Mouse (Mus musculus): ENCODE measurements around the gene Scnn1b. TPM values are rescaled to one million over a fixed set of nuclear protein-coding genes. Genes with fewer than 3 reads are reported as not detected.

The Scnn1b gene
- polyA plus RNA-seq, 1 experiment from 2014 or later: 0.49 TPM

- H3K4me2 ChIP-seq (ENCODE audit: low read length): no peak overlapping the region
- no peaks in the 10 kb centered on the region for H3K27me3 ChIP-seq (ENCODE audit: control insufficient read depth, insufficient read depth, low read depth, low read length)
- peaks cover 5% of the 10 kb centered on the region; the same call in 1 of the 2 replicates for H3K36me3 ChIP-seq (ENCODE audit: control insufficient read depth, insufficient read depth, low read length)
- H3K4me1 ChIP-seq (ENCODE audit: control insufficient read depth, insufficient read depth, low read length): no peaks in the 10 kb centered on the region
- H3K27ac ChIP-seq (ENCODE audit: low read length): no peak overlapping the region
- no peaks in the 10 kb centered on the region for H3K9me3 ChIP-seq (replicated peaks; ENCODE audit: control insufficient read depth, low read length, poor library complexity, severe bottlenecking)
- WGBS: 96% methylated on average over 2 of the region's 2 CpGs
- no peak for ATAC-seq
- no peak overlapping the region for H3K4me3 ChIP-seq (ENCODE audit: low read depth, low read length)
- H3K9ac ChIP-seq (ENCODE audit: low read depth, low read length): no peak overlapping the region
These were observed 77.5 kb downstream of the Scnn1b start for GRCm38 (mm10) chr7:121942371-121942770.

GRCm38 (mm10) chr7:121946196-121946595, 81.4 kb downstream of the Scnn1b start:
- H3K4me1 ChIP-seq (ENCODE audit: control insufficient read depth, insufficient read depth, low read length): no peaks in the 10 kb centered on the region
- no peaks in the 10 kb centered on the region for H3K9me3 ChIP-seq (replicated peaks; ENCODE audit: control insufficient read depth, low read length, poor library complexity, severe bottlenecking)
- ATAC-seq: no peak
- no peaks in the 10 kb centered on the region for H3K27me3 ChIP-seq (ENCODE audit: control insufficient read depth, insufficient read depth, low read depth, low read length)
- H3K36me3 ChIP-seq (ENCODE audit: control insufficient read depth, insufficient read depth, low read length): peaks cover 8% of the 10 kb centered on the region
- H3K9ac ChIP-seq (ENCODE audit: low read depth, low read length): no peak overlapping the region
- 87% methylated on average over 5 of the region's 5 CpGs for WGBS
- H3K4me2 ChIP-seq (ENCODE audit: low read length): no peak overlapping the region
- H3K4me3 ChIP-seq (ENCODE audit: low read depth, low read length): no peak overlapping the region
- no peak overlapping the region for H3K27ac ChIP-seq (ENCODE audit: low read length)

GRCm38 (mm10) chr7:121947513-121947912, 82.7 kb downstream of the Scnn1b start:
- no peak overlapping the region for H3K9ac ChIP-seq (ENCODE audit: low read depth, low read length)
- no peak overlapping the region for H3K27ac ChIP-seq (ENCODE audit: low read length)
- H3K4me3 ChIP-seq (ENCODE audit: low read depth, low read length): no peak overlapping the region
- H3K9me3 ChIP-seq (replicated peaks; ENCODE audit: control insufficient read depth, low read length, poor library complexity, severe bottlenecking): no peaks in the 10 kb centered on the region
- H3K27me3 ChIP-seq (ENCODE audit: control insufficient read depth, insufficient read depth, low read depth, low read length): no peaks in the 10 kb centered on the region
- no peak for ATAC-seq
- no peaks in the 10 kb centered on the region for H3K4me1 ChIP-seq (ENCODE audit: control insufficient read depth, insufficient read depth, low read length)
- no peak overlapping the region for H3K4me2 ChIP-seq (ENCODE audit: low read length)
- 73% methylated on average over 4 of the region's 4 CpGs for WGBS
- H3K36me3 ChIP-seq (ENCODE audit: control insufficient read depth, insufficient read depth, low read length): peaks cover 8% of the 10 kb centered on the region

GRCm38 (mm10) chr7:121954891-121955669, 90.2 kb downstream of the Scnn1b start:
- WGBS: 94% methylated on average over 11 of the region's 11 CpGs
- no peak overlapping the region for H3K4me3 ChIP-seq (ENCODE audit: low read depth, low read length)

GRCm38 (mm10) chr7:121955802-121956201, 91.0 kb downstream of the Scnn1b start:
- Histone ChIP-seq H3K27me3 (ENCODE audit: control insufficient read depth, insufficient read depth, low read depth, low read length) (no peaks in the 10 kb centered on the region), H3K27ac (ENCODE audit: low read length) (no peak overlapping the region), H3K4me1 (ENCODE audit: control insufficient read depth, insufficient read depth, low read length) (no peaks in the 10 kb centered on the region), H3K4me3 (ENCODE audit: low read depth, low read length) (no peak overlapping the region), H3K36me3 (ENCODE audit: control insufficient read depth, insufficient read depth, low read length) (peaks cover 13% of the 10 kb centered on the region), H3K9me3 (replicated peaks; ENCODE audit: control insufficient read depth, low read length, poor library complexity, severe bottlenecking) (no peaks in the 10 kb centered on the region), H3K9ac (ENCODE audit: low read depth, low read length) (no peak overlapping the region), H3K4me2 (ENCODE audit: low read length) (no peak overlapping the region)
- ATAC-seq: no peak
- 91% methylated on average over 12 of the region's 12 CpGs for WGBS

More at GRCm38 (mm10) chr7:121954891-121955669, 90.2 kb downstream of the Scnn1b start:
- H3K36me3 ChIP-seq (ENCODE audit: control insufficient read depth, insufficient read depth, low read length): peaks cover 13% of the 10 kb centered on the region
- no peaks in the 10 kb centered on the region for H3K9me3 ChIP-seq (replicated peaks; ENCODE audit: control insufficient read depth, low read length, poor library complexity, severe bottlenecking)
- H3K4me1 ChIP-seq (ENCODE audit: control insufficient read depth, insufficient read depth, low read length): no peaks in the 10 kb centered on the region
- no peaks in the 10 kb centered on the region for H3K27me3 ChIP-seq (ENCODE audit: control insufficient read depth, insufficient read depth, low read depth, low read length)
- no peak overlapping the region for H3K27ac ChIP-seq (ENCODE audit: low read length)
- ATAC-seq: no peak
- no peak overlapping the region for H3K9ac ChIP-seq (ENCODE audit: low read depth, low read length)
- H3K4me2 ChIP-seq (ENCODE audit: low read length): no peak overlapping the region

GRCm38 (mm10) chr7:121961913-121962570, 97.2 kb downstream of the Scnn1b start:
- ATAC-seq: no peak
- 93% methylated on average over 7 of the region's 7 CpGs for WGBS
- Histone ChIP-seq H3K27ac (ENCODE audit: low read length) (no peak overlapping the region), H3K36me3 (ENCODE audit: control insufficient read depth, insufficient read depth, low read length) (no peaks in the 10 kb centered on the region), H3K27me3 (ENCODE audit: control insufficient read depth, insufficient read depth, low read depth, low read length) (no peaks in the 10 kb centered on the region), H3K4me2 (ENCODE audit: low read length) (no peak overlapping the region), H3K9ac (ENCODE audit: low read depth, low read length) (no peak overlapping the region), H3K4me1 (ENCODE audit: control insufficient read depth, insufficient read depth, low read length) (no peaks in the 10 kb centered on the region), H3K9me3 (replicated peaks; ENCODE audit: control insufficient read depth, low read length, poor library complexity, severe bottlenecking) (no peaks in the 10 kb centered on the region), H3K4me3 (ENCODE audit: low read depth, low read length) (no peak overlapping the region)

- no peaks in the 10 kb centered on the region for H3K27me3 ChIP-seq (ENCODE audit: control insufficient read depth, insufficient read depth, low read depth, low read length)
- no peaks in the 10 kb centered on the region for H3K4me1 ChIP-seq (ENCODE audit: control insufficient read depth, insufficient read depth, low read length)
- WGBS: 90% methylated on average over 3 of the region's 3 CpGs
These were observed 97.7 kb downstream of the Scnn1b start for GRCm38 (mm10) chr7:121962571-121962959.

GRCm38 (mm10) chr7:121963883-121964398, 99.1 kb downstream of the Scnn1b start:
- WGBS: 71% methylated on average over 6 of the region's 6 CpGs
- Histone ChIP-seq H3K9me3 (replicated peaks; ENCODE audit: control insufficient read depth, low read length, poor library complexity, severe bottlenecking) (no peaks in the 10 kb centered on the region), H3K9ac (ENCODE audit: low read depth, low read length) (no peak overlapping the region), H3K27me3 (ENCODE audit: control insufficient read depth, insufficient read depth, low read depth, low read length) (no peaks in the 10 kb centered on the region), H3K4me1 (ENCODE audit: control insufficient read depth, insufficient read depth, low read length) (no peaks in the 10 kb centered on the region), H3K4me2 (ENCODE audit: low read length) (no peak overlapping the region), H3K4me3 (ENCODE audit: low read depth, low read length) (no peak overlapping the region), H3K27ac (ENCODE audit: low read length) (no peak overlapping the region), H3K36me3 (ENCODE audit: control insufficient read depth, insufficient read depth, low read length) (no peaks in the 10 kb centered on the region; the same call in 1 of the 2 replicates)
- ATAC-seq: no peak

More at GRCm38 (mm10) chr7:121962571-121962959, 97.7 kb downstream of the Scnn1b start:
- H3K27ac ChIP-seq (ENCODE audit: low read length): no peak overlapping the region
- no peaks in the 10 kb centered on the region for H3K36me3 ChIP-seq (ENCODE audit: control insufficient read depth, insufficient read depth, low read length)
- ATAC-seq: no peak
- H3K9me3 ChIP-seq (replicated peaks; ENCODE audit: control insufficient read depth, low read length, poor library complexity, severe bottlenecking): no peaks in the 10 kb centered on the region
- H3K9ac ChIP-seq (ENCODE audit: low read depth, low read length): no peak overlapping the region
- H3K4me2 ChIP-seq (ENCODE audit: low read length): no peak overlapping the region
- H3K4me3 ChIP-seq (ENCODE audit: low read depth, low read length): no peak overlapping the region

GRCm38 (mm10) chr7:121966169-121966568, 101.3 kb downstream of the Scnn1b start:
- no peak overlapping the region for H3K4me2 ChIP-seq (ENCODE audit: low read length)
- no peak overlapping the region for H3K27ac ChIP-seq (ENCODE audit: low read length)
- H3K4me1 ChIP-seq (ENCODE audit: control insufficient read depth, insufficient read depth, low read length): no peaks in the 10 kb centered on the region
- WGBS: 95% methylated on average over 7 of the region's 7 CpGs
- H3K9me3 ChIP-seq (replicated peaks; ENCODE audit: control insufficient read depth, low read length, poor library complexity, severe bottlenecking): no peaks in the 10 kb centered on the region
- no peaks in the 10 kb centered on the region for H3K27me3 ChIP-seq (ENCODE audit: control insufficient read depth, insufficient read depth, low read depth, low read length)
- no peak overlapping the region for H3K9ac ChIP-seq (ENCODE audit: low read depth, low read length)
- no peak for ATAC-seq
- peaks cover 11% of the 10 kb centered on the region for H3K36me3 ChIP-seq (ENCODE audit: control insufficient read depth, insufficient read depth, low read length)
- H3K4me3 ChIP-seq (ENCODE audit: low read depth, low read length): no peak overlapping the region

All from midbrain, embryonic 16.5 days (tissue).